Mouse (Mus musculus): Measurements from ENCODE around the gene Col5a1. TPM values are rescaled to one million over a fixed set of nuclear protein-coding genes. Genes with fewer than 3 reads are reported as not detected.

Gene Col5a1
- total and polyA plus RNA-seq, 3 experiments = 0.30 to 1.8 (median 1.0) TPM

GRCm38 (mm10) chr2:27897161-27897560, 10.9 kb downstream of the Col5a1 start:
- Histone ChIP-seq H3K27me3 (ENCODE audit: insufficient read depth, low read length) (peaks cover 26% of the 10 kb centered on the region; the same call in 1 of the 2 replicates), H3K9me3 (replicated peaks) (peaks cover 4% of the 10 kb centered on the region), H3K4me1 (ENCODE audit: insufficient read depth, low read depth, low read length) (no peaks in the 10 kb centered on the region), H3K4me3 (ENCODE audit: low read depth, low read length) (no peak overlapping the region), H3K36me3 (replicated peaks) (no peaks in the 10 kb centered on the region)
- TF ChIP-seq POLR2AphosphoS5 (IDR thresholded peaks at IDR 0.05; ENCODE audit: insufficient replicate concordance, low read depth, low read length) (no peak), TAL1 (conservative IDR thresholded peaks at IDR 0.05; ENCODE audit: low read depth, low read length) (no peak), CTCF (IDR thresholded peaks at IDR 0.05; ENCODE audit: low read depth, low read length) (no peak), GATA1 (IDR thresholded peaks at IDR 0.05; ENCODE audit: borderline replicate concordance, low read length) (no peak), GATA2 (IDR thresholded peaks at IDR 0.05; ENCODE audit: borderline replicate concordance, low read depth, low read length) (no peak)
- ATAC-seq (ENCODE audit: extremely low read depth, insufficient number of reproducible peaks, low FRiP score, poor library complexity, severe bottlenecking) (no peak), DNase-seq (ENCODE audit: low spot score) (no peak)

- DNase-seq (ENCODE audit: low spot score) (peak; percentile 54), ATAC-seq (ENCODE audit: extremely low read depth, insufficient number of reproducible peaks, low FRiP score, poor library complexity, severe bottlenecking) (no peak)
- no peak for TF ChIP-seq GATA1 (IDR thresholded peaks at IDR 0.05; ENCODE audit: borderline replicate concordance, low read length)
- peak; percentile 98 for TF ChIP-seq CTCF (IDR thresholded peaks at IDR 0.05; ENCODE audit: low read depth, low read length)
- Histone ChIP-seq H3K36me3 (replicated peaks) (no peaks in the 10 kb centered on the region), H3K4me1 (ENCODE audit: insufficient read depth, low read depth, low read length) (no peaks in the 10 kb centered on the region), H3K9me3 (replicated peaks) (no peaks in the 10 kb centered on the region), H3K4me3 (ENCODE audit: low read depth, low read length) (no peak overlapping the region), H3K27me3 (ENCODE audit: insufficient read depth, low read length) (peaks cover 28% of the 10 kb centered on the region)
Observed at GRCm38 (mm10) chr2:27899894-27900293, 13.7 kb downstream of the Col5a1 start.

- Histone ChIP-seq H3K9me3 (replicated peaks) (no peaks in the 10 kb centered on the region), H3K36me3 (replicated peaks) (no peaks in the 10 kb centered on the region), H3K4me3 (ENCODE audit: low read depth, low read length) (no peak overlapping the region), H3K4me1 (ENCODE audit: insufficient read depth, low read depth, low read length) (no peaks in the 10 kb centered on the region), H3K27me3 (ENCODE audit: insufficient read depth, low read length) (peaks cover 17% of the 10 kb centered on the region)
- TF ChIP-seq GATA2 (IDR thresholded peaks at IDR 0.05; ENCODE audit: borderline replicate concordance, low read depth, low read length) (no peak), GATA1 (IDR thresholded peaks at IDR 0.05; ENCODE audit: borderline replicate concordance, low read length) (no peak), POLR2AphosphoS5 (IDR thresholded peaks at IDR 0.05; ENCODE audit: insufficient replicate concordance, low read depth, low read length) (no peak), TAL1 (conservative IDR thresholded peaks at IDR 0.05; ENCODE audit: low read depth, low read length) (no peak), CTCF (IDR thresholded peaks at IDR 0.05; ENCODE audit: low read depth, low read length) (no peak)
- ATAC-seq (ENCODE audit: extremely low read depth, insufficient number of reproducible peaks, low FRiP score, poor library complexity, severe bottlenecking) (no peak), DNase-seq (ENCODE audit: low spot score) (no peak)
Observed at GRCm38 (mm10) chr2:27901076-27901475, 14.9 kb downstream of the Col5a1 start.

- peaks cover 19% of the 10 kb centered on the region for H3K27me3 ChIP-seq (ENCODE audit: insufficient read depth, low read length)
- no peaks in the 10 kb centered on the region for H3K4me1 ChIP-seq (ENCODE audit: insufficient read depth, low read depth, low read length)
- no peak for ATAC-seq (ENCODE audit: extremely low read depth, insufficient number of reproducible peaks, low FRiP score, poor library complexity, severe bottlenecking)
- no peaks in the 10 kb centered on the region for H3K9me3 ChIP-seq (replicated peaks)
- H3K4me3 ChIP-seq (ENCODE audit: low read depth, low read length) = no peak overlapping the region
- TF ChIP-seq TAL1 (conservative IDR thresholded peaks at IDR 0.05; ENCODE audit: low read depth, low read length) = no peak
- TF ChIP-seq GATA2 (IDR thresholded peaks at IDR 0.05; ENCODE audit: borderline replicate concordance, low read depth, low read length) = no peak
- TF ChIP-seq POLR2AphosphoS5 (IDR thresholded peaks at IDR 0.05; ENCODE audit: insufficient replicate concordance, low read depth, low read length) = no peak
- TF ChIP-seq CTCF (IDR thresholded peaks at IDR 0.05; ENCODE audit: low read depth, low read length) = no peak
- TF ChIP-seq GATA1 (IDR thresholded peaks at IDR 0.05; ENCODE audit: borderline replicate concordance, low read length) = no peak
- no peak for DNase-seq (ENCODE audit: low spot score)
- no peaks in the 10 kb centered on the region for H3K36me3 ChIP-seq (replicated peaks)
Observed at GRCm38 (mm10) chr2:27901525-27902245, 15.5 kb downstream of the Col5a1 start.

GRCm38 (mm10) chr2:27902318-27902717, 16.1 kb downstream of the Col5a1 start:
- TF ChIP-seq CTCF (IDR thresholded peaks at IDR 0.05; ENCODE audit: low read depth, low read length) = no peak
- TF ChIP-seq POLR2AphosphoS5 (IDR thresholded peaks at IDR 0.05; ENCODE audit: insufficient replicate concordance, low read depth, low read length) = no peak
- no peak for TF ChIP-seq GATA1 (IDR thresholded peaks at IDR 0.05; ENCODE audit: borderline replicate concordance, low read length)
- no peak for TF ChIP-seq TAL1 (conservative IDR thresholded peaks at IDR 0.05; ENCODE audit: low read depth, low read length)
- TF ChIP-seq GATA2 (IDR thresholded peaks at IDR 0.05; ENCODE audit: borderline replicate concordance, low read depth, low read length) = no peak
- Histone ChIP-seq H3K4me3 (ENCODE audit: low read depth, low read length) (no peak overlapping the region), H3K27me3 (ENCODE audit: insufficient read depth, low read length) (peaks cover 20% of the 10 kb centered on the region), H3K4me1 (ENCODE audit: insufficient read depth, low read depth, low read length) (no peaks in the 10 kb centered on the region), H3K36me3 (replicated peaks) (no peaks in the 10 kb centered on the region), H3K9me3 (replicated peaks) (no peaks in the 10 kb centered on the region)
- ATAC-seq (ENCODE audit: extremely low read depth, insufficient number of reproducible peaks, low FRiP score, poor library complexity, severe bottlenecking) (no peak), DNase-seq (ENCODE audit: low spot score) (no peak)

GRCm38 (mm10) chr2:27905411-27905810, 19.2 kb downstream of the Col5a1 start:
- no peaks in the 10 kb centered on the region for H3K9me3 ChIP-seq (replicated peaks)
- no peaks in the 10 kb centered on the region for H3K36me3 ChIP-seq (replicated peaks)
- ATAC-seq (ENCODE audit: extremely low read depth, insufficient number of reproducible peaks, low FRiP score, poor library complexity, severe bottlenecking) (no peak), DNase-seq (ENCODE audit: low spot score) (no peak)
- no peak for TF ChIP-seq GATA2 (IDR thresholded peaks at IDR 0.05; ENCODE audit: borderline replicate concordance, low read depth, low read length)
- no peak for TF ChIP-seq POLR2AphosphoS5 (IDR thresholded peaks at IDR 0.05; ENCODE audit: insufficient replicate concordance, low read depth, low read length)
- TF ChIP-seq TAL1 (conservative IDR thresholded peaks at IDR 0.05; ENCODE audit: low read depth, low read length) = no peak
- no peak for TF ChIP-seq CTCF (IDR thresholded peaks at IDR 0.05; ENCODE audit: low read depth, low read length)
- no peak for TF ChIP-seq GATA1 (IDR thresholded peaks at IDR 0.05; ENCODE audit: borderline replicate concordance, low read length)
- H3K4me3 ChIP-seq (ENCODE audit: low read depth, low read length) = no peak overlapping the region
- no peaks in the 10 kb centered on the region for H3K4me1 ChIP-seq (ENCODE audit: insufficient read depth, low read depth, low read length)
- H3K27me3 ChIP-seq (ENCODE audit: insufficient read depth, low read length) = peaks cover 15% of the 10 kb centered on the region
